Mouse (Mus musculus) embryonic facial prominence, embryonic 14.5 days (tissue): ENCODE measurements around the gene Rhot2. TPM values are rescaled to one million over a fixed set of nuclear protein-coding genes. Genes with fewer than 3 reads are reported as not detected.

Source experiments
- ATAC-seq: fragments of 200-750 bp; cut with Nextera tagmentation; 2 replicates; pipeline ENCODE4 v1.8.0; 2017; ENCODE audit warnings: low read depth, moderate number of reproducible peaks, moderate TSS enrichment
- DNase-seq: peaks from one replicate; pipeline ENCODE4 v3.0.0-alpha.2; 2015; ENCODE audit warnings: low spot score
- H3K27ac ChIP-seq: fragments of 300-500 bp; sonication (generic); replicated peaks from 2 replicates; pipeline ENCODE4 v1.5.1; 2014; ENCODE audit warnings: low read depth, mild to moderate bottlenecking, low read length, moderate library complexity
- H3K27me3 ChIP-seq: fragments of 300-500 bp; sonication (generic); replicated peaks from 2 replicates; pipeline ENCODE4 v1.6.1; 2014; ENCODE audit warnings: low read length; ENCODE audit not compliant: control insufficient read depth, insufficient read depth
- H3K36me3 ChIP-seq: fragments of 300-500 bp; sonication (generic); 2 replicates; pipeline ENCODE4 v1.6.1; 2014; ENCODE audit warnings: low read length, mixed read lengths; ENCODE audit not compliant: control insufficient read depth, insufficient read depth
- H3K4me1 ChIP-seq: fragments of 300-500 bp; sonication (generic); 2 replicates; pipeline ENCODE4 v1.6.1; 2014; ENCODE audit warnings: antibody characterized with exemption, low read length; ENCODE audit not compliant: control insufficient read depth, insufficient read depth
- H3K4me2 ChIP-seq: fragments of 300-500 bp; sonication (generic); 2 replicates; pipeline ENCODE4 v1.6.1; 2014; ENCODE audit warnings: low read depth, mild to moderate bottlenecking, low read length, moderate library complexity, mixed read lengths
- H3K4me3 ChIP-seq: fragments of 300-500 bp; sonication (generic); 2 replicates; pipeline ENCODE4 v1.5.1; 2014; ENCODE audit warnings: low read depth, mild to moderate bottlenecking, low read length
- H3K9ac ChIP-seq: fragments of 300-500 bp; sonication (generic); 2 replicates; pipeline ENCODE4 v1.6.1; 2014; ENCODE audit warnings: low read depth, mild to moderate bottlenecking, low read length, moderate library complexity, mixed read lengths
- H3K9me3 ChIP-seq: fragments of 300-500 bp; sonication (generic); 2 replicates; pipeline ENCODE4 v1.6.1; 2016; ENCODE audit warnings: low read length; ENCODE audit not compliant: control insufficient read depth
- WGBS: fragments of 180-500 bp; shearing (Covaris S2); extraction: QIAGEN DNeasy Blood & Tissue Kit; methylation state at CpG from one replicate; pipeline ENCODE4 v1.1.7; 2014; 5-methylcytosine and 5-hydroxymethylcytosine counted together
- polyA plus RNA-seq: library from polyadenylated mRNA; unstranded; fragments of >200 nt; fragmentation: Nextera tagmentation; extraction: Ambion mirVana; gene quantifications from 2 replicates; pipeline ENCODE4 v1.2.1, GENCODE M21; 2014

Gene Rhot2
- polyA plus RNA-seq, 1 experiment from 2014 or later = 12.0 TPM

- DNase-seq = no peak
- WGBS = 6% methylated on average over 6 of the region's 6 CpGs
- peak overlapping the region; percentile 90 for H3K27ac ChIP-seq
- H3K27me3 ChIP-seq = no peaks in the 10 kb centered on the region
- peak overlapping the region; percentile 93 for H3K4me2 ChIP-seq
- H3K9me3 ChIP-seq = no peaks in the 10 kb centered on the region
- H3K4me1 ChIP-seq = peaks cover 8% of the 10 kb centered on the region
- peak overlapping the region; percentile 70 for H3K4me3 ChIP-seq
- ATAC-seq = peak; percentile 26; the same call in 1 of the 2 replicates
- H3K36me3 ChIP-seq = no peaks in the 10 kb centered on the region
- peak overlapping the region; percentile 89 for H3K9ac ChIP-seq
These were observed 17.3 kb upstream of the Rhot2 start for GRCm38 (mm10) chr17:25861704-25862612.

- Histone ChIP-seq H3K9me3 (no peaks in the 10 kb centered on the region), H3K4me3 (peak within 1 kb of the TSS; percentile 70), H3K36me3 (no peaks in the 10 kb centered on the region), H3K27ac (peak within 1 kb of the TSS; percentile 90), H3K4me1 (peaks cover 8% of the 10 kb centered on the region), H3K9ac (peak within 1 kb of the TSS; percentile 89), H3K4me2 (peak within 1 kb of the TSS; percentile 93), H3K27me3 (no peaks in the 10 kb centered on the region)
- ATAC-seq (peak; percentile 97), DNase-seq (peak; percentile 97)
- WGBS = 4% methylated on average over 39 of the region's 65 CpGs
These were observed 16.4 kb upstream of the Rhot2 start, which contains the start of gene Wdr90 for GRCm38 (mm10) chr17:25860832-25861703. Gene Wdr90 (minus strand): TSS chr17:25861501.

GRCm38 (mm10) chr17:25860229-25860628 lies 15.6 kb upstream of the Rhot2 start:
- peaks cover 8% of the 10 kb centered on the region for H3K4me1 ChIP-seq
- peak overlapping the region; percentile 70 for H3K4me3 ChIP-seq
- H3K36me3 ChIP-seq = no peaks in the 10 kb centered on the region
- no peak overlapping the region for H3K27ac ChIP-seq
- H3K4me2 ChIP-seq = peak overlapping the region; percentile 93
- no peaks in the 10 kb centered on the region for H3K9me3 ChIP-seq
- 93% methylated on average over 6 of the region's 6 CpGs for WGBS
- H3K9ac ChIP-seq = peak overlapping the region; percentile 89
- ATAC-seq = no peak
- no peak for DNase-seq
- H3K27me3 ChIP-seq = no peaks in the 10 kb centered on the region

DNA sequence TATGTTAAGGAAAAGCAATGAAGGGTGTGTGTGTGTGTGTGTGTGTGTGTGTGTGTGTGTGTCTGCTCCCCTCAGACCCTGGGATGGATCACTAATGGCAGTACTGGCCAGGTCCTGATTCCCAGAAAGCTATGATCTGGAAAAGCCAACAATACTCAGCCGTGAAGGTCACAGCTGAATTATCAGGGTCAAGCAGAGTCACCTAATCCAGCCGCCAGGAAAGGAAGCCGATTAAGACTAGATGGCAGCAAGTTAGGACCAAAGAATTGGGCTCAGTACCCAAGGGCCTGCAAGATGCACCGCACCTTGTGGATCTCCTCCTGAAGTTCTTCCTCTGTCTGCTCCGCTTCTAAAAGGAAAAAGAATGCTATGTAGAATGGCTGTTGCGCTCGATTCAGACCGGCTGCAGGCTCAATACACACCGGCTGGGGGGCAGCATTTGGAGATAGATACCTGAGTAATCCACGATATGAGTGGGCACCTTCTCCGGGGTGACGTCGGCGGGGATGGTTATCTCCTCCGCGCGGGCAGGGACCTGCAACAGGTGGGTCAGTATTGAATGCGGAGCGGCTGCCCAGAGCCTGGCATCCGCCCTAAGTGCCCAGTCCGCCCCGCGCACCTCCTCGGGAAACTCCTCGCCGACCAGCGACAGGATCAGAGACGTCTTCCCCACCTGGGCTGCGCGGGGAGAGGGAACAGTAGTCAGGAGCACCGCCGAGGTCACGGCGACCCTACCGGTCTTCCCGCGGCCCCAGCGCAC lies 835 bp downstream of the Rhot2 start:
- DNase-seq = no peak
- peaks cover 51% of the 10 kb centered on the region for H3K36me3 ChIP-seq
- no peaks in the 10 kb centered on the region for H3K27me3 ChIP-seq
- H3K9ac ChIP-seq = peak overlapping the region; percentile 88
- H3K4me3 ChIP-seq = peak overlapping the region; percentile 89
- no peak; the same call in 1 of the 2 replicates for ATAC-seq
- peak overlapping the region; percentile 80 for H3K27ac ChIP-seq
- whole genome bisulfite sequencing = 4% methylated on average over 23 of the region's 38 CpGs
- peak overlapping the region; percentile 88 for H3K4me2 ChIP-seq
- peaks cover 10% of the 10 kb centered on the region; the same call in 1 of the 2 replicates for H3K4me1 ChIP-seq
- H3K9me3 ChIP-seq = no peaks in the 10 kb centered on the region

DNA sequence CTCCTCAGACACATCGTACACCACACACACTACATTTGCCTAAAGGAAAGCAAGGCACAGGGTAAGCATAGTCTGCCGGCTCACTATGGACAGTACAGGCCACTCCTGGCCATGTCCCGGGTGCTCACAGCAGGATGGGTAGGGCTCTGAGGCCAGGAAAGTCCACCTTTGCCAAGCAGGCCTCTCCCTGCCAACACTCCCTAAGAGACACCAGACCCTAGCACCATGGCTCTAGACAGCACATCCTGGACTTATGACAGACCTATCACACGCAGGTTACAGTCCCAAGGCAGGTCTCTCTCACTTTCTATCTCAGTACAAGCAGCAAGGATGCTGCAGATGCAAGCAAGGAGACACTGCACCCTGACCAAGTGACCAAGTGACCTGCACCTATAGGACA lies 1.5 kb downstream of the Rhot2 start:
- no peaks in the 10 kb centered on the region for H3K9me3 ChIP-seq
- DNase-seq = no peak
- peak overlapping the region; percentile 88 for H3K4me2 ChIP-seq
- ATAC-seq = no peak
- peak overlapping the region; percentile 88 for H3K9ac ChIP-seq
- H3K27ac ChIP-seq = no peak overlapping the region
- no peaks in the 10 kb centered on the region for H3K27me3 ChIP-seq
- H3K4me1 ChIP-seq = peaks cover 10% of the 10 kb centered on the region; the same call in 1 of the 2 replicates
- peaks cover 48% of the 10 kb centered on the region for H3K36me3 ChIP-seq
- WGBS = 89% methylated on average over 4 of the region's 4 CpGs
- H3K4me3 ChIP-seq = peak overlapping the region; percentile 89

GRCm38 (mm10) chr17:25842509-25842908 lies 2.1 kb downstream of the Rhot2 start:
- Histone ChIP-seq H3K9me3 (no peaks in the 10 kb centered on the region), H3K4me1 (peaks cover 10% of the 10 kb centered on the region; the same call in 1 of the 2 replicates), H3K4me3 (no peak overlapping the region), H3K9ac (no peak overlapping the region), H3K36me3 (peaks cover 42% of the 10 kb centered on the region), H3K27ac (no peak overlapping the region), H3K27me3 (no peaks in the 10 kb centered on the region), H3K4me2 (no peak overlapping the region)
- DNase-seq = no peak
- WGBS = 82% methylated on average over 3 of the region's 3 CpGs
- no peak for ATAC-seq

DNA sequence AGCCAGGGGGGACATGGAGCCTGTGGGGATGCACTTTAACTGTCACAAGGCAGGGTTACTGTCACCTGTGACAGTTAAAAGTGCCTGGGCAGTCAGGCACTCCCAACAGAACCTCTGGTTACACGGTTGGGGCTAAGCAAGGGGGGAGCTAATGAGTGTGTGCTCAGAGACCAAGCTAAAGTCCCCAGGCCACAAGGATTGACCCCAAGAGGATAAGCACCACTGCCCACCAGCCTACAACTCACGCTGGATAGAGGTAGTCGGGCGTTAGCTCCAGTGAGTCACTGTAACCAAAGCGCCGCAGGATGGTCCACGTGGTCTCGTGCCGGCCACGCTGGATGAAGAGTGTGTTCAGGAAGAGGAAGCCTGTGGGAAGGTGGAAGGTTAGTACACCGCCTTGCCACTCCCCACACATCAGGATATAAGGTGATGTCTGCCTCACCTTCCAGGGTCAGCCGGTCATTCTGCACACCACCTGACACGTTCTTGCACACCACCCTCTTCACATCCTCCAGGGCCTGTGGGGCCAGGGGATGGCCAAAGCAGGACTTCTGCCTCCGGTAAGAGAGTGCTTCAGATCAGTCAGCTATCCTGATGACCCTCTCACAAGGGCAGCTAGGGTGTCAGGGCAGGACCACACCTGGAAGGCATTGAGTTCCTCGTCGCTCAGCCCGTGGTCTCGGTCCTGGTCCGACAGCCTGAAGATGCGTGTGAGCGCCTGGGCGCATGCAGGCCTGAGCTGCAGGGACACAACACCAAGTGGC lies 3.4 kb downstream of the Rhot2 start, which contains the start of gene Gm20683:
Gm20683 (minus strand) TSS at position 647 of the 764 bp plus-strand sequence.
- no peak within 1 kb of the TSS for H3K9ac ChIP-seq
- peaks cover 13% of the 10 kb centered on the region; the same call in 1 of the 2 replicates for H3K4me1 ChIP-seq
- H3K4me3 ChIP-seq = no peak within 1 kb of the TSS
- H3K36me3 ChIP-seq = peaks cover 38% of the 10 kb centered on the region
- H3K4me2 ChIP-seq = no peak within 1 kb of the TSS
- no peak for ATAC-seq
- no peaks in the 10 kb centered on the region for H3K9me3 ChIP-seq
- DNase-seq = no peak
- 92% methylated on average over 21 of the region's 22 CpGs for WGBS
- H3K27me3 ChIP-seq = no peaks in the 10 kb centered on the region
- H3K27ac ChIP-seq = no peak within 1 kb of the TSS
